Mouse (Mus musculus): ENCODE results near the gene Ercc2. TPM values are rescaled to one million over a fixed set of nuclear protein-coding genes. Genes with fewer than 3 reads are reported as not detected.

The Ercc2 gene
- total and polyA plus RNA-seq, 2 experiments from 2014 or later = 4.9 to 30.8 TPM

GRCm38 (mm10) chr7:19356311-19356710 lies 25.5 kb upstream of the Ercc2 start:
- no peaks in the 10 kb centered on the region for H3K27me3 ChIP-seq (ENCODE audit: control insufficient read depth, insufficient read depth, low read length)
- H3K9ac ChIP-seq (replicated peaks; ENCODE audit: low read depth, low read length) = no peak overlapping the region
- TF ChIP-seq CTCF (IDR thresholded peaks at IDR 0.05; ENCODE audit: low read depth) (no peak), EP300 (IDR thresholded peaks at IDR 0.05; ENCODE audit: low read depth) (no peak)
- no peak overlapping the region for H3K4me3 ChIP-seq (ENCODE audit: low read depth, low read length)
- H3K36me3 ChIP-seq (replicated peaks; ENCODE audit: control insufficient read depth, insufficient read depth, low read length) = peaks cover 42% of the 10 kb centered on the region
- WGBS = 74% methylated on average over 10 of the region's 10 CpGs
- no peaks in the 10 kb centered on the region for H3K9me3 ChIP-seq (replicated peaks; ENCODE audit: control insufficient read depth, low read length)
- DNase-seq (ENCODE audit: low spot score) = no peak
- no peak overlapping the region for H3K4me2 ChIP-seq (ENCODE audit: low read depth, low read length)
- H3K4me1 ChIP-seq (ENCODE audit: control insufficient read depth, insufficient read depth) = peaks cover 8% of the 10 kb centered on the region
- no peak overlapping the region for H3K27ac ChIP-seq (ENCODE audit: low read depth)
- no peak for ATAC-seq (ENCODE audit: insufficient read depth, low read depth)

- H3K9me3 ChIP-seq (replicated peaks; ENCODE audit: control insufficient read depth, low read length) = no peaks in the 10 kb centered on the region
- TF ChIP-seq EP300 (IDR thresholded peaks at IDR 0.05; ENCODE audit: low read depth) = no peak
- TF ChIP-seq CTCF (IDR thresholded peaks at IDR 0.05; ENCODE audit: low read depth) = no peak
- H3K4me3 ChIP-seq (ENCODE audit: low read depth, low read length) = no peak overlapping the region
- H3K9ac ChIP-seq (replicated peaks; ENCODE audit: low read depth, low read length) = no peak overlapping the region
- DNase-seq (ENCODE audit: low spot score) (no peak), ATAC-seq (ENCODE audit: insufficient read depth, low read depth) (no peak)
- peaks cover 31% of the 10 kb centered on the region for H3K36me3 ChIP-seq (replicated peaks; ENCODE audit: control insufficient read depth, insufficient read depth, low read length)
- no peak overlapping the region for H3K27ac ChIP-seq (ENCODE audit: low read depth)
- no peaks in the 10 kb centered on the region for H3K27me3 ChIP-seq (ENCODE audit: control insufficient read depth, insufficient read depth, low read length)
- WGBS = 89% methylated on average over 25 of the region's 25 CpGs
- no peak overlapping the region for H3K4me2 ChIP-seq (ENCODE audit: low read depth, low read length)
- H3K4me1 ChIP-seq (ENCODE audit: control insufficient read depth, insufficient read depth) = peaks cover 8% of the 10 kb centered on the region
Measured at GRCm38 (mm10) chr7:19357381-19358375, 24.1 kb upstream of the Ercc2 start.

- Histone ChIP-seq H3K27ac (ENCODE audit: low read depth) (no peak overlapping the region), H3K9ac (replicated peaks; ENCODE audit: low read depth, low read length) (peak overlapping the region; percentile 66)
Measured at GRCm38 (mm10) chr7:19358634-19359033, 23.2 kb upstream of the Ercc2 start.

GRCm38 (mm10) chr7:19359299-19359891 lies 22.4 kb upstream of the Ercc2 start, which contains the start of the genes Cd3eap and Ppp1r13l:
Gene Cd3eap (minus strand): TSS chr7:19359483.
Gene Ppp1r13l (plus strand): TSS chr7:19359749.
- WGBS = under 1% methylated on average over 31 of the region's 31 CpGs
- ATAC-seq (ENCODE audit: insufficient read depth, low read depth) = peak; percentile 40
- Histone ChIP-seq H3K9ac (replicated peaks; ENCODE audit: low read depth, low read length) (peak within 1 kb of the TSS; percentile 66), H3K4me2 (ENCODE audit: low read depth, low read length) (peak within 1 kb of the TSS; percentile 79), H3K36me3 (replicated peaks; ENCODE audit: control insufficient read depth, insufficient read depth, low read length) (peaks cover 17% of the 10 kb centered on the region), H3K27me3 (ENCODE audit: control insufficient read depth, insufficient read depth, low read length) (no peaks in the 10 kb centered on the region), H3K27ac (ENCODE audit: low read depth) (peak within 1 kb of the TSS; percentile 87), H3K9me3 (replicated peaks; ENCODE audit: control insufficient read depth, low read length) (no peaks in the 10 kb centered on the region), H3K4me1 (ENCODE audit: control insufficient read depth, insufficient read depth) (peaks cover 18% of the 10 kb centered on the region), H3K4me3 (ENCODE audit: low read depth, low read length) (peak within 1 kb of the TSS; percentile 62)
- TF ChIP-seq EP300 (IDR thresholded peaks at IDR 0.05; ENCODE audit: low read depth) (0 out of 2 replicates have a peak, but pooled peaks have one; percentile 70), CTCF (IDR thresholded peaks at IDR 0.05; ENCODE audit: low read depth) (no peak)
- peak; percentile 90 for DNase-seq (ENCODE audit: low spot score)

More at GRCm38 (mm10) chr7:19358634-19359033, 23.2 kb upstream of the Ercc2 start:
- DNase-seq (ENCODE audit: low spot score) = no peak
- Histone ChIP-seq H3K4me3 (ENCODE audit: low read depth, low read length) (peak overlapping the region; percentile 62), H3K4me1 (ENCODE audit: control insufficient read depth, insufficient read depth) (peaks cover 14% of the 10 kb centered on the region), H3K27me3 (ENCODE audit: control insufficient read depth, insufficient read depth, low read length) (no peaks in the 10 kb centered on the region), H3K9me3 (replicated peaks; ENCODE audit: control insufficient read depth, low read length) (no peaks in the 10 kb centered on the region), H3K4me2 (ENCODE audit: low read depth, low read length) (peak overlapping the region; percentile 79), H3K36me3 (replicated peaks; ENCODE audit: control insufficient read depth, insufficient read depth, low read length) (peaks cover 22% of the 10 kb centered on the region)
- WGBS = 14% methylated on average over 13 of the region's 13 CpGs
- no peak for TF ChIP-seq CTCF (IDR thresholded peaks at IDR 0.05; ENCODE audit: low read depth)
- no peak for TF ChIP-seq EP300 (IDR thresholded peaks at IDR 0.05; ENCODE audit: low read depth)
- no peak for ATAC-seq (ENCODE audit: insufficient read depth, low read depth)

- peak; percentile 43 for ATAC-seq (ENCODE audit: insufficient read depth, low read depth)
- H3K27ac ChIP-seq (ENCODE audit: low read depth) = peak overlapping the region; percentile 87
- peaks cover 11% of the 10 kb centered on the region for H3K36me3 ChIP-seq (replicated peaks; ENCODE audit: control insufficient read depth, insufficient read depth, low read length)
- peaks cover 18% of the 10 kb centered on the region for H3K4me1 ChIP-seq (ENCODE audit: control insufficient read depth, insufficient read depth)
- under 1% methylated on average over 45 of the region's 45 CpGs for WGBS
- no peaks in the 10 kb centered on the region for H3K9me3 ChIP-seq (replicated peaks; ENCODE audit: control insufficient read depth, low read length)
- no peaks in the 10 kb centered on the region for H3K27me3 ChIP-seq (ENCODE audit: control insufficient read depth, insufficient read depth, low read length)
- TF ChIP-seq EP300 (IDR thresholded peaks at IDR 0.05; ENCODE audit: low read depth) (no peak), CTCF (IDR thresholded peaks at IDR 0.05; ENCODE audit: low read depth) (no peak)
- H3K4me2 ChIP-seq (ENCODE audit: low read depth, low read length) = peak overlapping the region; percentile 79
- H3K9ac ChIP-seq (replicated peaks; ENCODE audit: low read depth, low read length) = peak overlapping the region; percentile 66
- peak; percentile 70 for DNase-seq (ENCODE audit: low spot score)
- H3K4me3 ChIP-seq (ENCODE audit: low read depth, low read length) = peak overlapping the region; percentile 62
Measured at GRCm38 (mm10) chr7:19359892-19360641, 21.7 kb upstream of the Ercc2 start.
